Mouse (Mus musculus) kidney, embryonic 15.5 days (tissue): Measurements from ENCODE around the gene Apbb2. TPM values are rescaled to one million over a fixed set of nuclear protein-coding genes. Genes with fewer than 3 reads are reported as not detected.

ENCODE experiments used
- ATAC-seq: fragments of 200-750 bp; cut with Nextera tagmentation; replicated peaks from 2 replicates; pipeline ENCODE4 v1.8.0; 2017; ENCODE audit warnings: moderate TSS enrichment; ENCODE audit not compliant: low FRiP score
- H3K27ac ChIP-seq: fragments of 300-500 bp; sonication (generic); 2 replicates; pipeline ENCODE4 v1.5.1; 2015; ENCODE audit warnings: mild to moderate bottlenecking, inconsistent platforms
- H3K27me3 ChIP-seq: fragments of 300-500 bp; sonication (generic); 2 replicates; pipeline ENCODE4 v1.6.1; 2015; ENCODE audit warnings: inconsistent platforms
- H3K36me3 ChIP-seq: fragments of 300-500 bp; sonication (generic); 2 replicates; pipeline ENCODE4 v1.6.1; 2015; ENCODE audit warnings: inconsistent platforms
- H3K4me1 ChIP-seq: fragments of 300-500 bp; sonication (generic); 2 replicates; pipeline ENCODE4 v1.6.1; 2015; ENCODE audit warnings: inconsistent platforms
- H3K4me2 ChIP-seq: fragments of 300-500 bp; sonication (generic); 2 replicates; pipeline ENCODE4 v1.6.1; 2015; ENCODE audit warnings: moderate library complexity, mild to moderate bottlenecking, inconsistent platforms
- H3K4me3 ChIP-seq: fragments of 300-500 bp; sonication (generic); replicated peaks from 2 replicates; pipeline ENCODE4 v1.5.1; 2015; ENCODE audit warnings: mild to moderate bottlenecking, inconsistent platforms
- H3K9ac ChIP-seq: fragments of 300-500 bp; sonication (generic); 2 replicates; pipeline ENCODE4 v1.6.1; 2015; ENCODE audit warnings: mild to moderate bottlenecking, inconsistent platforms
- H3K9me3 ChIP-seq: fragments of 300-500 bp; sonication (generic); replicated peaks from 2 replicates; pipeline ENCODE4 v1.6.1; 2016; ENCODE audit warnings: inconsistent platforms
- WGBS: fragments of 180-500 bp; shearing (Covaris S2); methylation state at CpG from one replicate; pipeline ENCODE4 v1.1.7; 2015; ENCODE audit warnings: mixed read lengths; 5-methylcytosine and 5-hydroxymethylcytosine counted together
- polyA plus RNA-seq: library from polyadenylated mRNA; unstranded; fragments of >200 nt; fragmentation: Nextera tagmentation; extraction: Ambion mirVana; gene quantifications from 2 replicates; pipeline ENCODE4 v1.2.1, GENCODE M21; 2015

Apbb2 gene
- polyA plus RNA-seq, 1 experiment from 2014 or later = 65.4 TPM

- Histone ChIP-seq H3K36me3 (peaks cover 9% of the 10 kb centered on the region), H3K4me1 (0 out of 2 replicates have a peak, but pooled peaks cover 7% of the 10 kb centered on the region), H3K27me3 (no peaks in the 10 kb centered on the region), H3K4me2 (no peak overlapping the region), H3K4me3 (no peak overlapping the region), H3K9ac (no peak overlapping the region), H3K27ac (no peak overlapping the region), H3K9me3 (no peaks in the 10 kb centered on the region)
- no peak for ATAC-seq
- WGBS = 84% methylated on average over 6 of the region's 6 CpGs
Observed at GRCm38 (mm10) chr5:66384806-66385446, 233.7 kb downstream of the Apbb2 start.

GRCm38 (mm10) chr5:66384114-66384513 lies 234.5 kb downstream of the Apbb2 start:
- 55% methylated on average over 5 of the region's 5 CpGs for WGBS
- ATAC-seq = no peak; the same call in 1 of the 2 replicates
- peak overlapping the region; percentile 37; the same call in 1 of the 2 replicates for H3K27ac ChIP-seq
- H3K4me2 ChIP-seq = no peak overlapping the region
- H3K4me3 ChIP-seq = no peak overlapping the region
- no peaks in the 10 kb centered on the region for H3K9me3 ChIP-seq
- no peak overlapping the region for H3K9ac ChIP-seq
- peaks cover 8% of the 10 kb centered on the region for H3K36me3 ChIP-seq
- H3K4me1 ChIP-seq = 0 out of 2 replicates have a peak, but pooled peaks cover 7% of the 10 kb centered on the region
- no peaks in the 10 kb centered on the region for H3K27me3 ChIP-seq

GRCm38 (mm10) chr5:66382111-66382510 lies 236.5 kb downstream of the Apbb2 start:
- ATAC-seq = no peak

GRCm38 (mm10) chr5:66378968-66379367 lies 239.6 kb downstream of the Apbb2 start:
- no peak for ATAC-seq
- H3K4me2 ChIP-seq = no peak overlapping the region
- WGBS = 82% methylated on average over 6 of the region's 6 CpGs
- H3K9me3 ChIP-seq = no peaks in the 10 kb centered on the region
- H3K36me3 ChIP-seq = peaks cover 8% of the 10 kb centered on the region
- no peak overlapping the region for H3K27ac ChIP-seq
- no peaks in the 10 kb centered on the region for H3K4me1 ChIP-seq
- H3K4me3 ChIP-seq = no peak overlapping the region
- no peaks in the 10 kb centered on the region for H3K27me3 ChIP-seq
- H3K9ac ChIP-seq = no peak overlapping the region

More at GRCm38 (mm10) chr5:66382111-66382510, 236.5 kb downstream of the Apbb2 start:
- no peak overlapping the region for H3K9ac ChIP-seq
- no peaks in the 10 kb centered on the region for H3K9me3 ChIP-seq
- no peak overlapping the region for H3K4me2 ChIP-seq
- H3K27ac ChIP-seq = no peak overlapping the region
- no peak overlapping the region for H3K4me3 ChIP-seq
- no peaks in the 10 kb centered on the region for H3K27me3 ChIP-seq
- H3K4me1 ChIP-seq = 0 out of 2 replicates have a peak, but pooled peaks cover 3% of the 10 kb centered on the region
- WGBS = 73% methylated on average over 1 of the region's 1 CpGs
- H3K36me3 ChIP-seq = peaks cover 8% of the 10 kb centered on the region

DNA sequence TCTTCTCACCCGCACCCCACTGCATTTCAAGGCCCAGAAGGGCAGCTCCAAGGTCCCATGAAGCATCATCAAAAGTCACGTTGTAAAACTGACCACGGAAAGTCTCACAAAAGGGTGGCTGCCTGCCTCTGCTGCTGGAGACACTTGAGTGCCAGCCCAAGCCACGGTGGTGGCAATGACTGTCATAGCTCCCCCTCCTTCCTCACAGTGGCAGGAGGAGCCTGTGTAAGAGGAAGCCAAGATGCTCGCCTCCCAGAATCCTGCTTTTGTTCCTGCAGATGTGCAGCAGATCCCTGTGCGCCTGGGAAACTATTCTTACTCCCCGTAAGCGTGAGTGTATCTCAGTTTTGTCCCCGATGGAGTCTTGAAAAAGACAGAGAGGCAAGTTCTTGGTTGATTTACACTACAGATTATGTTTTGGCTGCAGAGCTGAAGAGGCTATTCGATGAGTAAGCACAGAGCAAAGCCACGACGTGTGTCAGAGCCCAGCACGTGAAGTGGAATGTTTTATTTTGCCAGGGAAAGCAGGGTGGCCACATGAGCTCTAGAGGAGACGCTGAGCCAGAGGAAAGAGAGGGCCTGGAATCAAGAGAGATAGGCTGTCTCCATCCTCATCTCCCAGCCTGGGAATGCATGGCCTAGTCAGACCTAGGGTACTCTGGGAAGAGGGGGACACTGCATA lies 241.9 kb downstream of the Apbb2 start:
- no peak for ATAC-seq
- Histone ChIP-seq H3K4me1 (no peaks in the 10 kb centered on the region), H3K9me3 (no peaks in the 10 kb centered on the region), H3K9ac (no peak overlapping the region), H3K27me3 (no peaks in the 10 kb centered on the region), H3K4me2 (no peak overlapping the region), H3K36me3 (no peaks in the 10 kb centered on the region), H3K4me3 (no peak overlapping the region), H3K27ac (no peak overlapping the region)
- 62% methylated on average over 14 of the region's 14 CpGs for WGBS

DNA sequence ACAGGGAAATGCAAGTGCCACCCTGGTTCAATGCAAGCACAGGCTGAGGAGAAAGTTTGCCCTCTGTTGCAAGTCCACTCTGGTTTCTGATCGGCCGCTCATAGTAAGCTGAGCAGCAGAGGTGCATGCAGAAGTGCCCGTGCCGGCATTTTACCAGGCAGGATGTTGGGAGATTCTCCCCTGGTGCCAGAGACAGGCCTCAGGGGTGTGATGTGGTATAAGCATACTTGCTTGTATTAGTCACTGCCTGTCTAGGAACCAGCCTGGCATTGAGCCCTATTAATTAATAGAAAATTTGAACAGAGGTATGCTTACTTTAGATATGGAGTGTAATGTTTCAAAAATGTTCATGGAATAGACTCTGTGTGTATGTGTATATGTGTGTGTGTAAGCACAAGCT lies 244.2 kb downstream of the Apbb2 start:
- no peak overlapping the region for H3K4me2 ChIP-seq
- H3K36me3 ChIP-seq = 0 out of 2 replicates have a peak, but pooled peaks cover 4% of the 10 kb centered on the region
- no peak overlapping the region for H3K9ac ChIP-seq
- H3K27me3 ChIP-seq = no peaks in the 10 kb centered on the region
- H3K4me3 ChIP-seq = no peak overlapping the region
- ATAC-seq = no peak
- no peak overlapping the region for H3K27ac ChIP-seq
- no peaks in the 10 kb centered on the region for H3K9me3 ChIP-seq
- WGBS = 94% methylated on average over 4 of the region's 4 CpGs
- H3K4me1 ChIP-seq = no peaks in the 10 kb centered on the region

GRCm38 (mm10) chr5:66373515-66374164 lies 244.9 kb downstream of the Apbb2 start:
- Histone ChIP-seq H3K9ac (no peak overlapping the region), H3K27me3 (no peaks in the 10 kb centered on the region), H3K4me1 (no peaks in the 10 kb centered on the region), H3K27ac (no peak overlapping the region), H3K9me3 (no peaks in the 10 kb centered on the region), H3K4me2 (no peak overlapping the region), H3K4me3 (no peak overlapping the region), H3K36me3 (0 out of 2 replicates have a peak, but pooled peaks cover 4% of the 10 kb centered on the region)
- ATAC-seq = no peak
- WGBS = 85% methylated on average over 13 of the region's 13 CpGs

- Histone ChIP-seq H3K27me3 (no peaks in the 10 kb centered on the region), H3K36me3 (0 out of 2 replicates have a peak, but pooled peaks cover 4% of the 10 kb centered on the region), H3K9ac (no peak overlapping the region), H3K4me3 (no peak overlapping the region), H3K9me3 (no peaks in the 10 kb centered on the region), H3K4me1 (peaks cover 12% of the 10 kb centered on the region), H3K27ac (no peak overlapping the region), H3K4me2 (no peak overlapping the region)
- ATAC-seq = no peak; the same call in 1 of the 2 replicates
Observed at GRCm38 (mm10) chr5:66371131-66371530, 247.5 kb downstream of the Apbb2 start.

- Histone ChIP-seq H3K4me1 (peaks cover 34% of the 10 kb centered on the region), H3K4me3 (no peak overlapping the region), H3K9ac (no peak overlapping the region), H3K9me3 (no peaks in the 10 kb centered on the region), H3K27me3 (no peaks in the 10 kb centered on the region), H3K4me2 (no peak overlapping the region), H3K27ac (no peak overlapping the region), H3K36me3 (peaks cover 4% of the 10 kb centered on the region; the same call in 1 of the 2 replicates)
- WGBS = 42% methylated on average over 7 of the region's 7 CpGs
- ATAC-seq = no peak
Observed at GRCm38 (mm10) chr5:66368966-66369365, 249.6 kb downstream of the Apbb2 start.

- Histone ChIP-seq H3K9me3 (no peaks in the 10 kb centered on the region), H3K4me3 (no peak overlapping the region)
- 43% methylated on average over 11 of the region's 11 CpGs for WGBS
Observed at GRCm38 (mm10) chr5:66367641-66368040, 250.9 kb downstream of the Apbb2 start.

GRCm38 (mm10) chr5:66363274-66364261 lies 255.0 kb downstream of the Apbb2 start:
- no peak for ATAC-seq
- peaks cover 17% of the 10 kb centered on the region for H3K36me3 ChIP-seq
- H3K9ac ChIP-seq = no peak overlapping the region
- no peak overlapping the region for H3K27ac ChIP-seq
- H3K4me1 ChIP-seq = peaks cover 51% of the 10 kb centered on the region
- no peak overlapping the region for H3K4me3 ChIP-seq
- H3K9me3 ChIP-seq = no peaks in the 10 kb centered on the region
- H3K27me3 ChIP-seq = no peaks in the 10 kb centered on the region
- WGBS = 50% methylated on average over 18 of the region's 18 CpGs
- no peak overlapping the region for H3K4me2 ChIP-seq

More at GRCm38 (mm10) chr5:66367641-66368040, 250.9 kb downstream of the Apbb2 start:
- Histone ChIP-seq H3K27me3 (no peaks in the 10 kb centered on the region), H3K9ac (no peak overlapping the region), H3K4me2 (no peak overlapping the region), H3K4me1 (peaks cover 42% of the 10 kb centered on the region), H3K36me3 (peaks cover 9% of the 10 kb centered on the region), H3K27ac (no peak overlapping the region; the same call in 1 of the 2 replicates)
- ATAC-seq = 0 out of 2 replicates have a peak, but pooled peaks have one; percentile 7
